Mouse (Mus musculus) hindbrain, embryonic 13.5 days (tissue): ENCODE data around the gene Syn3. TPM values are rescaled to one million over a fixed set of nuclear protein-coding genes. Genes with fewer than 3 reads are reported as not detected.

Experiments
- ATAC-seq: fragments of 200-750 bp; cut with Nextera tagmentation; 2 replicates; pipeline ENCODE4 v1.8.0; 2017; ENCODE audit warnings: moderate TSS enrichment; ENCODE audit not compliant: low FRiP score
- H3K27ac ChIP-seq: fragments of 300-500 bp; sonication (generic); 2 replicates; pipeline ENCODE4 v1.5.1; 2015; ENCODE audit warnings: inconsistent platforms, mild to moderate bottlenecking, moderate library complexity
- H3K27me3 ChIP-seq: fragments of 300-500 bp; sonication (generic); 2 replicates; pipeline ENCODE4 v1.6.1; 2015; ENCODE audit warnings: mild to moderate bottlenecking, inconsistent platforms
- H3K36me3 ChIP-seq: fragments of 300-500 bp; sonication (generic); 2 replicates; pipeline ENCODE4 v1.6.1; 2015; ENCODE audit warnings: mild to moderate bottlenecking, inconsistent platforms
- H3K4me1 ChIP-seq: fragments of 300-500 bp; sonication (generic); replicated peaks from 2 replicates; pipeline ENCODE4 v1.6.1; 2015; ENCODE audit warnings: inconsistent platforms
- H3K4me2 ChIP-seq: fragments of 300-500 bp; sonication (generic); 2 replicates; pipeline ENCODE4 v1.6.1; 2015; ENCODE audit warnings: inconsistent platforms, mild to moderate bottlenecking, moderate library complexity
- H3K4me3 ChIP-seq: fragments of 300-500 bp; sonication (generic); 2 replicates; pipeline ENCODE4 v1.5.1; 2015; ENCODE audit warnings: mild to moderate bottlenecking, inconsistent platforms
- H3K9ac ChIP-seq: fragments of 300-500 bp; sonication (generic); 2 replicates; pipeline ENCODE4 v1.6.1; 2015; ENCODE audit warnings: mild to moderate bottlenecking, inconsistent platforms
- H3K9me3 ChIP-seq: fragments of 300-500 bp; sonication (generic); 2 replicates; pipeline ENCODE4 v1.6.1; 2016; ENCODE audit warnings: inconsistent platforms
- WGBS: fragments of 180-500 bp; shearing (Covaris S2); methylation state at CpG from one replicate; pipeline ENCODE4 v1.1.7; 2015; 5-methylcytosine and 5-hydroxymethylcytosine counted together
- polyA plus RNA-seq: library from polyadenylated mRNA; unstranded; fragments of >200 nt; fragmentation: Nextera tagmentation; extraction: Ambion mirVana; gene quantifications from 2 replicates; pipeline ENCODE4 v1.2.1, GENCODE M21; 2015

Syn3 gene
- polyA plus RNA-seq, 1 experiment from 2014 or later, result 16.7 TPM

DNA sequence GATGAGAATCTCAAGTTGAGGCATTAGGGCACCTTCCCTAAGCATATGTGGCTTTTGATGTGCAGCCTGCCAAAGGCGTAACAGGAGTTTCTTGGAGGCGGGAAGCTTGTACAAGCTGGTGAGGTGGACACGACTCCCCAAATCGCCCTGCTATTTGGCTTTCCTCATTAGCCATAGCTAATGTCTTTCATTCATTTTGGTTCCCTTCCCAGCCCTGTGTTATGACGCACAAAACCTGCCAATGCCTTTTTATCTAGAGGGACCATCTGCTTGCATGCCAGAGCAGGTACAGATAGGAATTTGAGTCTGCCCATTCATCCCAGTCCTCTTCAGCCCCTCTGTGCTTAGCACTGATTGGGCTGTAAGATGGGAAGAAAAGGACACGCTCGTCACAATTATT lies 158.3 kb downstream of the Syn3 start:
- no peak for ATAC-seq
- Histone ChIP-seq H3K9ac (no peak overlapping the region), H3K9me3 (no peaks in the 10 kb centered on the region), H3K4me3 (no peak overlapping the region), H3K36me3 (0 out of 2 replicates have a peak, but pooled peaks cover 7% of the 10 kb centered on the region), H3K4me2 (no peak overlapping the region), H3K27ac (no peak overlapping the region), H3K27me3 (no peaks in the 10 kb centered on the region), H3K4me1 (peaks cover 49% of the 10 kb centered on the region)
- 79% methylated on average over 7 of the region's 7 CpGs for WGBS

DNA sequence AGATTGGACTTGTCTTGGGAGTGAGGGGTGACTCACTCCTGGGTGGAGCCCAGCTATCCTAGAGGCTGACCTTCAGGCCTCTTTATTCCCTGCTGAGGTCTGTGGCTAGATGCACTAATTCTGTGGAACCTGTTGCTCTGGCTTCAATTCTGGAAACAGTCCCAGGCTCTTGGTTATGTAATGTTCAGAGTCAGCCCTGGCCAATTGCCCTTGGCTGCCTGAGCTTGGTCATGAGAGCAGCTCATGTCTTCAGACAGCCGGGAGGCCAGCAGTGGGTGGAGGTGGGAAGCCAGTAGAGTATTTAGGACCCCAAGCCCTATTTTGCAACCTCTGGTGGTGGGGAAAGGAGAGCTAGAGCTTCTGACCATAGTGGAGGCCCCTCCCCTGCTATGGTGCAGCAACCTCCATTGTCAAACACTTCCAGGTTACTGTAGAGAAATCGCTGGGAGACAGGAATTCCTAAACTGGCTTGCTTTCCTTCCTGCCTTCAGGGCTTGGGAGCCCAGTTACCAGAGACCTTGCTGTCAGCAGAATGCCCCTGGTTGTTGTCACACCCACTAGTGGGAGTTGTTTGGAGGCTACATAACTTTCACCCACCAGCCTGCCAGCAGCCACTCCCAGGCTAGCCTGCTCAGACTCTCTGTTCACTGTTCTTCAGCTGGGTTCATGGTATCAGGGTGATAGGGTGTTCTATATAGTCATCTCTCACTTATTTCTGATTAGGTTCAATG lies 158.9 kb downstream of the Syn3 start:
- Histone ChIP-seq H3K4me1 (peaks cover 52% of the 10 kb centered on the region), H3K27me3 (no peaks in the 10 kb centered on the region), H3K27ac (no peak overlapping the region), H3K9me3 (no peaks in the 10 kb centered on the region), H3K4me3 (no peak overlapping the region), H3K4me2 (no peak overlapping the region), H3K36me3 (0 out of 2 replicates have a peak, but pooled peaks cover 7% of the 10 kb centered on the region), H3K9ac (no peak overlapping the region)
- ATAC-seq, result no peak
- 63% methylated on average over 2 of the region's 2 CpGs for WGBS

DNA sequence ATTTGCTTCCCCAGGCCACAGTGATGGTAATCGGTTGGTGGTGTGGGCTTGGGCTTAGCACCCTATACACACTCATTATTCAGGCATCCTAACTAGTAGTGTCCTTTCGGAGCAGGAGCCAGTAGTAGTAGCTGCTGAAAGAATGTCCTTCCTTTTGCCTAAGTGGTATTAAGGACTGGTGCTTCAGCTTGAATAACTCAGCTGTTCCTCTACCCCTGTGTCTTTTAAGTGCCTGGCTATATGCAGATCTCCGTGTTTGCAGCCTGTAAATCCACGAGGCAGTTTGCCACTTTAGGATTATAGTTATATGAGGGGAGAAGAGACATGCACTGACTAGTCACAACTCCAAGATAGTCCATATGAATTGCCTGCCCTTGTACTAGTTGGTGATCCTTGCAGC lies 159.6 kb downstream of the Syn3 start:
- Histone ChIP-seq H3K9ac (no peak overlapping the region), H3K4me1 (peaks cover 55% of the 10 kb centered on the region), H3K27ac (no peak overlapping the region), H3K4me3 (no peak overlapping the region), H3K4me2 (no peak overlapping the region), H3K9me3 (no peaks in the 10 kb centered on the region), H3K27me3 (no peaks in the 10 kb centered on the region), H3K36me3 (0 out of 2 replicates have a peak, but pooled peaks cover 2% of the 10 kb centered on the region)
- 88% methylated on average over 4 of the region's 4 CpGs for WGBS
- no peak for ATAC-seq

DNA sequence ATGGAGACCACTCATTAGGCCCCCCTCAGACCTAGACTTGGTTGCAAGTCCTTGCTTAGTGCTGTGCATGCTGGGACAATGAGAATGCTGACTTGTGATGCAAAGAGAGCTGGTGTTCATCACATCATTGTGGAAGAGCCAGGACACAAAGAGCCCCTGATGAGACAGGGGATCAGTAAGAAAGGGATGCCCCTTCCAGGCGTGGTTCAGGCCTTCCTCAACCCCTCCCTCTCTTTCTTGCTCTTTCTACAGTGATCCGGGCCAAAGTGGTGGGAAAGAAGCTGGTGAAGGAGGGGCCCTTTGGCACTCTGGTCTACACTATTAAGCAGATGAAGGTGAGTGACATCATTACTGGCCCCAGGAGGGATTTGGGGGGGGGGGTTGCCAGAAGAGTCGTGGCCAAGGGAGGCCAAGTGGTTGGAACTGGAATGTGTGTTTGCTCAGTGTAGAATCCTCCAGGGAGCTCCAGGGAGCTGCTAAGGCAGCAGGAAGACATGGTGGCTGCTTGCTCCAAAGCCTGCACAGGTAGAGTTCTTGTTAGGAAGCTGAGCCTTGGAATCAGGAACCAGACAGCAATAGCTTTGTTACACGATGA lies 160.5 kb downstream of the Syn3 start:
- no peak overlapping the region for H3K4me2 ChIP-seq
- no peak for ATAC-seq
- no peaks in the 10 kb centered on the region for H3K36me3 ChIP-seq
- H3K9me3 ChIP-seq, result no peaks in the 10 kb centered on the region
- no peaks in the 10 kb centered on the region for H3K27me3 ChIP-seq
- H3K9ac ChIP-seq, result no peak overlapping the region
- H3K27ac ChIP-seq, result no peak overlapping the region
- no peak overlapping the region for H3K4me3 ChIP-seq
- H3K4me1 ChIP-seq, result peaks cover 51% of the 10 kb centered on the region
- WGBS, result 33% methylated on average over 4 of the region's 4 CpGs

DNA sequence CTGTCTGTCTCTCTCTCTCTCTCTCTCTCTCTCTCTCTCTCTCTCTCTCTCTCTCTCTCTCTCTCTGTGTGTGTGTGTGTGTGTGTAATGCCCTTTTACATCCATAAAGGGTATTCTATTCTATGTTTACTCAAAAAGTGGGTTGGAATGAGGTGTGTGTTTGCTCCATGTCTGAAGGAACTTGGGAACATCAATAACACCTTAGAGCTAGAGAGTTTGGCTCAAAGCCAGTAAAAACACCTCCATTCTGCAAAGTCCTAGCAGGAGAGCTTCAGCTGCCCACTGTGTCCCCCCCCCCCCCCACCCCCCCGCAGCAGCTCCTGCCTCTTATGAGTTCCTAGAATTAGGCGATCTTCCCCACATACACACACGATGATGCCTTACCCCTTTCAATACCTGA lies 161.5 kb downstream of the Syn3 start:
- Histone ChIP-seq H3K27ac (no peak overlapping the region), H3K9me3 (no peaks in the 10 kb centered on the region), H3K9ac (no peak overlapping the region), H3K4me1 (peaks cover 43% of the 10 kb centered on the region; the same call in 1 of the 2 replicates), H3K27me3 (no peaks in the 10 kb centered on the region), H3K4me3 (no peak overlapping the region), H3K4me2 (no peak overlapping the region), H3K36me3 (no peaks in the 10 kb centered on the region)
- 25% methylated on average over 3 of the region's 3 CpGs for WGBS
- no peak for ATAC-seq

DNA sequence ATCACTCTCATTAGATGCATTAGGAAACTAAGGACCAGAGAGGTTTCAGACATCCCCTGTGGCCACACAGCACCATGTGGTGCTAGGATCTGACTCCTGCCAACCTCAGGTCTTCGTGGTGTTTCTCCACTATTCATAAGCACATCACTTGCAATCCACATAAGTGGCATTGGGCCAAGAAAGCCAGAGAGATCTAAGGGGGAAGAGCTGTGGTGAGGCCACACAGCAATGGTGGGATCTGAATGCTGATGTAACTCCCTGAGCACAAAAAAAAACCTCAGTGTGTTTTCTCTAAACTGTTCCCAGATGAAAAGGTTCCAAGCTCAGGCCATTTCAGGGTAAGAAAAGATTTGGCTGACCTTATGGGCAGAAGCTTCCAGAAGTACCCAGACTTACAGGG lies 162.2 kb downstream of the Syn3 start:
- WGBS, result 63% methylated on average over 1 of the region's 1 CpGs

DNA sequence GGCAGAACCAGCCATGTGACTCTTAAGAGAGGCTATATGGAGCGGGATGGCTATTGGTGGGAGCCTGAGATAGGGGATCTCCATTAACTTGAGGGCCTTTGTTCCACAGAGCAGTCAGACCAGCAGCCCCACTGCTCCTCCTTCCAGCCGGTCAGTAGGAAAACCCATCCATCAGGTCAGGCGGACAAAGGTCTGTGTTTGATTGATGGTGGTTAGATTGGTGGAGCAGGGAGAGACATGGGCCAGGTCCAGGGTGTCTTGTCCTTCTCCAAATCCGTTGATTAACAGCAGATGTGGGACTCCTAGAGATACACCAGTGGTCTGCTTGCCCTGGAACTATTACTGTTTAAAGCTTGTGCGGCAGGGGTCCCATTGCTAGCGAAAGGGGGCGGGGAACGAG lies 164.1 kb downstream of the Syn3 start:
- ATAC-seq, result no peak
- H3K36me3 ChIP-seq, result no peaks in the 10 kb centered on the region
- H3K9me3 ChIP-seq, result no peaks in the 10 kb centered on the region
- no peak overlapping the region for H3K9ac ChIP-seq
- H3K4me3 ChIP-seq, result no peak overlapping the region
- 20% methylated on average over 8 of the region's 8 CpGs for WGBS
- no peak overlapping the region for H3K27ac ChIP-seq
- no peaks in the 10 kb centered on the region for H3K27me3 ChIP-seq
- H3K4me2 ChIP-seq, result no peak overlapping the region
- H3K4me1 ChIP-seq, result peaks cover 26% of the 10 kb centered on the region

More for the DNA sequence above, 162.2 kb downstream of the Syn3 start:
- no peaks in the 10 kb centered on the region for H3K9me3 ChIP-seq
- no peak overlapping the region for H3K4me2 ChIP-seq
- no peak overlapping the region for H3K27ac ChIP-seq
- no peak overlapping the region for H3K4me3 ChIP-seq
- H3K36me3 ChIP-seq, result no peaks in the 10 kb centered on the region
- H3K27me3 ChIP-seq, result no peaks in the 10 kb centered on the region
- ATAC-seq, result no peak
- peaks cover 37% of the 10 kb centered on the region for H3K4me1 ChIP-seq
- no peak overlapping the region for H3K9ac ChIP-seq

DNA sequence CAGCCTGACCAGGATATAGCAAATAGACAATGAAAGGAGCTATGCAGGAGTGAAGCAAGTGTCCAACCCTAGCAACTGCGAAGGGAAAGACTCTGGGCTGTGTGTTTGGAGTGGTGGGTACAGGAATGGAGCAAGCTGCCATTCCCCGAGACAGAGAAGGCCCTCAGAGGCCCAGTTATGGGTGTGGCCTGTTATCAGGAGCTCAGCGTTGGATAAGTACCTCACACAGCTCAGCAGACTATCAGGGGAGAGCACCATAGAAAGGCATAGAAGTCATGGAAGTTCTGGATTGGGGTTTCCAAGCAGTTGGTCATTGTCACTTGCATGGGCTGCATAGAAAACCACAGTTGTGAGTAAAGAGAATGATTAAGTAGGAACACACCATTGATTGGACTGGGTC lies 165.8 kb downstream of the Syn3 start:
- no peaks in the 10 kb centered on the region for H3K36me3 ChIP-seq
- no peak overlapping the region for H3K4me2 ChIP-seq
- H3K9ac ChIP-seq, result no peak overlapping the region
- H3K27ac ChIP-seq, result no peak overlapping the region
- H3K27me3 ChIP-seq, result no peaks in the 10 kb centered on the region
- peaks cover 13% of the 10 kb centered on the region for H3K4me1 ChIP-seq
- H3K4me3 ChIP-seq, result no peak overlapping the region
- ATAC-seq, result no peak
- 87% methylated on average over 3 of the region's 3 CpGs for WGBS
- H3K9me3 ChIP-seq, result no peaks in the 10 kb centered on the region

DNA sequence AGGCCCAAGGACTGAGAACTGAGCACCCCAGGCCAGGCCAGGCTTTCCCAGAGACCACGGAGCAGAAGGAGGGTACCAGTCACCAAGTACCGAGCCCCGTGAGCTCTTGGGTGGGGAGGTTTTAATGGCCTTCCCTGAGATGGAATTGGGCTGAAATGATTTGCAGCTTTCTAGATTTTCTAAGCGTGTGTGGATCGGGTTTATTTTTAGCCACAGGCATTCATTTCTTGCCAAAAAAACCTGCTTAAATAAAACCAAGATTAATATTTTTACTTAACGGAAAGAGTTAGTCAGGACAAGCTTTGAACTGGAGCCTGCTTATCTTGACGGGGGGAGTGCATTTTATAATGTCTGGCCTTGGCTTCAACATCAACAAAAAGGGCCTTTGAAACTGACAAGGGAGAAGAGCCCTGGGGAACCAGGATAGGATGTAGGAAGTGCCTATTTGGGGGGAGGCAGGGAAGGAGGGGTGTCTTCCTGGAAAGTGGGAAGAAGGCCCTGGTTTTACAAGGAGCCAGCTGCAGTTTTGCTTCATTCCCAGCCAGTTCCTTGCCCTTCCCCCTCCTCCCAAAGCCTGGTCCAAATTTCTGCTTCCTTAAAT lies 166.9 kb downstream of the Syn3 start:
- H3K4me1 ChIP-seq, result peaks cover 12% of the 10 kb centered on the region
- H3K9me3 ChIP-seq, result no peaks in the 10 kb centered on the region
- H3K27ac ChIP-seq, result 0 out of 2 replicates have a peak overlapping the region, but pooled peaks have one; percentile 15
- ATAC-seq, result no peak
- H3K9ac ChIP-seq, result no peak overlapping the region
- no peaks in the 10 kb centered on the region for H3K27me3 ChIP-seq
- 64% methylated on average over 7 of the region's 7 CpGs for WGBS
- H3K36me3 ChIP-seq, result no peaks in the 10 kb centered on the region
- no peak overlapping the region for H3K4me3 ChIP-seq
- H3K4me2 ChIP-seq, result no peak overlapping the region

DNA sequence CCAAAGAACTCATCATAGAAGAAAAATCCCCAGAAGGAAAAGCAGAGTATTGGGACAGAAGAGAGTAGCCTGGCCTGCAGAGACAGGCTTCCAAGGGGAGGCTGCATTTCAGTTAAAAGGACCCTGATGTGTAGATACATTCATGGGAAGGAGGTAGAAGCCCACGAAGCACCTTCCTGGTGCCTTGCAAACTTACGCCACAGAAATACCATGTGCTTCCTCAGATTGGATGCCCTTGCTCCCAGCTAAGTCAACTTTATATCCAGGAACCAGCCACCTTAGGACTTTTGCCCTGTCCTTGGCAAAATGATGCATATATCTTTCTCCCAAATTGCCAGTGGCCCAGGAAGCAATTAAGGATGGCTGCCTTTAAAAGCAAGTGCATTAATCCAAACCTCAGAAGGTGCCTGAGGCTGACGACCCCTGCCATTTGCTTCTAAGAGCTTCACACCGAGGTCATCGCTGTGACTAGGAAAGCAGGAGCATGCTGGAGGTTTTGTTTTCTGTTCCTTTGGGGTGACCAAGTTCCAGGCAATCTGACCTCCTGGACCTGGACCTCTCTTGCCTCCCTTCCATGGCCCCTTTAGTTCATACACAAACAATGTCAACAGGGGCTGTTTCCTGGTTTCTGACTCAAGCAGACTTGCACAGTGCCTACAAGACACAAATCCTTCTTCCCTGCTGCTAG lies 167.6 kb downstream of the Syn3 start:
- H3K27ac ChIP-seq, result 0 out of 2 replicates have a peak overlapping the region, but pooled peaks have one; percentile 15
- WGBS, result 63% methylated on average over 5 of the region's 5 CpGs
- H3K4me3 ChIP-seq, result no peak overlapping the region
- ATAC-seq, result no peak
- peaks cover 12% of the 10 kb centered on the region for H3K4me1 ChIP-seq
- no peaks in the 10 kb centered on the region for H3K27me3 ChIP-seq
- H3K36me3 ChIP-seq, result no peaks in the 10 kb centered on the region
- H3K9me3 ChIP-seq, result no peaks in the 10 kb centered on the region
- H3K9ac ChIP-seq, result no peak overlapping the region
- no peak overlapping the region for H3K4me2 ChIP-seq

DNA sequence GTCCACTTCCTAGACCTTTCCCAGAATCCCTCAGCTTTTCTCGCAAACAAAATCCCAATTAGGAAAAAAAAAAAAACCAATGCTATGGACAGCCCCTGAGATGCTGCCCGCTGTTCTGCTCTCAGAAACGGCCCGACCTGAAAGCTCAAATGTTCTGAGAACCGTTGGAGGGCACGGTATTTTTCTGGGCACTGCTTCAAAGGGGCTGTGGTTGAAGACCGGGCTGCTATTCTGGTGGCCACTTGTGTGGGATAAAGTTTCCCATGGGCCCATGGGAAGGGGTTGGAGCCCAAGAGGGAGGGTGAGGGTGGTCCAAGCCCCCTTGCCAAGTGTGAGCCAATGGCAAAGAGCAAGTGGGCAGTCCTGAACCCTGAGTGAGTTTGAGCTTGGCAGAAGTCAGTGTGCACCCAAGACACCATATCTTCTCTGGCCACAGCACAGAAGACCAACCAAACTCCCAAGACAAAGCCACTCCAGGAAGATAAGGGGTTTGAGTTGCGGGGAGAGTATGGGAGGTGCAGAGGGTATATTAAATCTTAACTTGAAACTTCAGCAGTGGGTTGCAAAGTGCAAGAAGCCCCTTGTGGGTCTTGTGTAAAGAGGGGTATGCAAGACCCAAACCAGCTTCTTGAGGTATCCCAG lies 169.3 kb downstream of the Syn3 start:
- Histone ChIP-seq H3K9ac (no peak overlapping the region), H3K4me1 (peaks cover 7% of the 10 kb centered on the region), H3K9me3 (no peaks in the 10 kb centered on the region), H3K4me3 (no peak overlapping the region), H3K4me2 (no peak overlapping the region), H3K27me3 (no peaks in the 10 kb centered on the region), H3K36me3 (no peaks in the 10 kb centered on the region), H3K27ac (no peak overlapping the region)
- ATAC-seq, result no peak
- WGBS, result 91% methylated on average over 8 of the region's 8 CpGs

DNA sequence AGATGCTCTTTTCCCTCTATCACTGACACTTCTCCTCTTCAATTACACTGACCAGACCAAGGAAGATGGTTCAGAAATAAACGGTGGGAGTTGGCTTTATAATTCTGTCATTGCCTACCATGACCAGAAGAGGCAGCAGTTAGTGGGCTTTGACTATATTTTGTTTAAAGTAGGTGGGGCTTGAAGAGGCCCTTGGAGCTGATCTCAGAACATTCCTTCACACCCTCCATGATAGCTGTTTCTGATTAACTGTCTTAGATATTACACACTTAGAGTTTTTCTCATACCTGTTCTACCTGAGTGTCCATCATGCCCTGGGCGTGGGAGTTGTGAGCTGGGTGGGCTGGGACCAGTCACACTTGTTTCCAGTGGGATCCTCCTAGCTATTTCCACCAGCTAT lies 170.0 kb downstream of the Syn3 start:
- no peak for ATAC-seq
- Histone ChIP-seq H3K9me3 (no peaks in the 10 kb centered on the region), H3K9ac (no peak overlapping the region), H3K36me3 (no peaks in the 10 kb centered on the region), H3K4me3 (no peak overlapping the region), H3K27ac (no peak overlapping the region), H3K27me3 (no peaks in the 10 kb centered on the region), H3K4me1 (peaks cover 7% of the 10 kb centered on the region), H3K4me2 (no peak overlapping the region)
- 91% methylated on average over 2 of the region's 2 CpGs for WGBS
